Mouse (Mus musculus) heart, embryonic 14.5 days (tissue): ENCODE data around the gene 1500011B03Rik. TPM values are rescaled to one million over a fixed set of nuclear protein-coding genes. Genes with fewer than 3 reads are reported as not detected.

Experiments
- ATAC-seq: fragments of 200-750 bp; cut with Nextera tagmentation; 2 replicates; pipeline ENCODE4 v1.8.0; 2017; ENCODE audit warnings: low read depth, moderate TSS enrichment; ENCODE audit not compliant: insufficient number of reproducible peaks, insufficient read depth, low FRiP score
- H3K27ac ChIP-seq, 2 experiments: fragments of 200-500 bp in 1 of 2; fragments of 300-500 bp in 1 of 2; sonication (generic) in 1 of 2; replicated peaks in 1 of 2; 2 replicates each; pipeline ENCODE4 v1.5.1; 2012 to 2014; ENCODE audit warnings: low read depth in 2 of 2, low read length in 2 of 2, control low read depth in 1 of 2, mild to moderate bottlenecking in 1 of 2, mixed read lengths in 1 of 2; ENCODE audit not compliant: control insufficient read depth in 1 of 2, insufficient read depth in 1 of 2
- H3K27me3 ChIP-seq: fragments of 300-500 bp; sonication (generic); 2 replicates; pipeline ENCODE4 v1.6.1; 2014; ENCODE audit warnings: mild to moderate bottlenecking, low read length, control low read depth; ENCODE audit not compliant: control insufficient read depth, insufficient read depth
- H3K36me3 ChIP-seq: fragments of 300-500 bp; sonication (generic); 2 replicates; pipeline ENCODE4 v1.6.1; 2014; ENCODE audit warnings: mild to moderate bottlenecking, control low read depth, low read length, mixed read lengths; ENCODE audit not compliant: control insufficient read depth, insufficient read depth
- H3K4me1 ChIP-seq, 2 experiments: fragments of 200-500 bp in 1 of 2; fragments of 300-500 bp in 1 of 2; sonication (generic) in 1 of 2; 2 replicates each; pipeline ENCODE4 v1.6.1; 2012 to 2014; ENCODE audit warnings: low read length in 2 of 2, control low read depth in 1 of 2, mixed read lengths in 1 of 2; ENCODE audit not compliant: control insufficient read depth in 2 of 2, insufficient read depth in 2 of 2
- H3K4me2 ChIP-seq: fragments of 300-500 bp; sonication (generic); 2 replicates; pipeline ENCODE4 v1.6.1; 2014; ENCODE audit warnings: mild to moderate bottlenecking, low read length
- H3K4me3 ChIP-seq, 2 experiments: fragments of 200-500 bp in 1 of 2; fragments of 300-500 bp in 1 of 2; sonication (generic) in 1 of 2; 2 replicates each; pipeline ENCODE4 v1.5.1; 2012 to 2014; ENCODE audit warnings: low read length in 2 of 2, mild to moderate bottlenecking in 2 of 2, control low read depth in 1 of 2, low read depth in 1 of 2, moderate library complexity in 1 of 2; ENCODE audit not compliant: control insufficient read depth in 1 of 2, insufficient read depth in 1 of 2
- H3K9ac ChIP-seq: fragments of 300-500 bp; sonication (generic); 2 replicates; pipeline ENCODE4 v1.6.1; 2014; ENCODE audit warnings: mild to moderate bottlenecking, low read length
- H3K9me3 ChIP-seq: fragments of 300-500 bp; sonication (generic); 2 replicates; pipeline ENCODE4 v1.6.1; 2016; ENCODE audit warnings: low read length, control low read depth; ENCODE audit not compliant: control insufficient read depth
- WGBS: fragments of 180-500 bp; shearing (Covaris S2); extraction: QIAGEN DNeasy Blood & Tissue Kit; methylation state at CpG from one replicate; pipeline ENCODE4 v1.1.7; 2014; 5-methylcytosine and 5-hydroxymethylcytosine counted together
- polyA plus RNA-seq: library from polyadenylated mRNA; unstranded; fragments of >200 nt; fragmentation: Nextera tagmentation; extraction: Ambion mirVana; gene quantifications from 2 replicates; pipeline ENCODE4 v1.2.1, GENCODE M21; 2014

The 1500011B03Rik gene
- polyA plus RNA-seq, 1 experiment from 2014 or later = 58.7 TPM

DNA sequence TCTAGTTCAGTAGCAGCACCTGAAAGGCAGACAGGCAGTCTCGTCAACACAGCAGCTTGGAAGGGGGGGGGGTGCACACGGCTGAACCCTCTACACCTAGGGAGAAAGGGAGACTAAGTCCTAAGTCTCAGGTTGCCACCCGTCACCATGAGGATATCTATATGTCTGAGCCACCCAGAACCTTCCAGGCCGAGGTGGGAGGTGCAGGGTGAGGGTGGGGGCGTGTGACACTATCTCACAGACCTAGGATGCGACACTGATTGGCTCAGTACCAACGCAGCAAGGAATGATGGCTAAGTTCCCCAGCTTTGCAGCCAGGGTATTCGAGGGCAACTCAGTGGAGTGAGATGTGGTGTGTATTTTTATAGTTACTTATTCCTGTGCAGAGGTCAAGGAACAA lies 14.9 kb downstream of the 1500011B03Rik start:
- no peak overlapping the region for H3K9ac ChIP-seq
- H3K4me2 ChIP-seq = no peak overlapping the region
- no peak overlapping the region for H3K27ac ChIP-seq
- peaks cover 39% of the 10 kb centered on the region for H3K36me3 ChIP-seq
- H3K27me3 ChIP-seq = no peaks in the 10 kb centered on the region
- ATAC-seq = no peak
- H3K4me3 ChIP-seq = no peak overlapping the region
- WGBS = 79% methylated on average over 8 of the region's 8 CpGs
- peaks cover 18 to 27% of the 10 kb centered on the region in 2 experiments for H3K4me1 ChIP-seq
- H3K9me3 ChIP-seq = no peaks in the 10 kb centered on the region

DNA sequence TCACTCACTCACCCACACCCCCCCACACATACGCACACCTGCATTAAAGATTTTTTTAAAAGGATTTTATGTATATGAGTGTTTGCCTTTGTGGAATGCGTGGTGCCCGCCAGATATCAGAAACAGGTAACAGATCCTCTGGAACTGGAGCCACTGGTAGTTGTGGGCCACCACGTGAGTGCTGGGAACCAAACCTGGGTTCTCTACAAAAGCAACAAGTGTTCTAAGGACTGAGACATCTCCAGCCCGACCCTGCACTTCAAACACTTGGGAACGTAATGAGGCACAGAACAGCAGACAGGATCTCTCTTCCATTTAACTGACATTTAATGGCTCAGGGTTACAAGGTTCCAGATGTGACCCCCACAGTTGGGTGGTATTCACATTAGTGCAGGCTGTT lies 15.4 kb downstream of the 1500011B03Rik start:
- no peak overlapping the region for H3K4me3 ChIP-seq
- H3K4me2 ChIP-seq = peak overlapping the region; percentile 49; the same call in 1 of the 2 replicates
- H3K27ac ChIP-seq = peak overlapping the region; percentile 80 to 89

GRCm38 (mm10) chr5:114807468-114807867 lies 15.8 kb downstream of the 1500011B03Rik start:
- whole genome bisulfite sequencing = 13% methylated on average over 8 of the region's 8 CpGs
- Histone ChIP-seq H3K27ac (peak overlapping the region; percentile 80 to 89), H3K4me1 (peaks cover 18 to 27% of the 10 kb centered on the region in 2 experiments), H3K9ac (peak overlapping the region; percentile 54), H3K4me2 (peak overlapping the region; percentile 49), H3K4me3 (peak overlapping the region in 1 of 2 experiments; percentile 3; a peak in 1 of 4 replicates), H3K27me3 (no peaks in the 10 kb centered on the region), H3K36me3 (peaks cover 48% of the 10 kb centered on the region), H3K9me3 (no peaks in the 10 kb centered on the region)
- peak; percentile 70 for ATAC-seq

More for the DNA sequence above, 15.4 kb downstream of the 1500011B03Rik start:
- H3K9ac ChIP-seq = peak overlapping the region; percentile 21; the same call in 1 of the 2 replicates
- 61% methylated on average over 6 of the region's 6 CpGs for WGBS
- no peaks in the 10 kb centered on the region for H3K9me3 ChIP-seq
- H3K4me1 ChIP-seq = peaks cover 18 to 27% of the 10 kb centered on the region in 2 experiments
- H3K27me3 ChIP-seq = no peaks in the 10 kb centered on the region
- ATAC-seq = no peak
- peaks cover 44% of the 10 kb centered on the region for H3K36me3 ChIP-seq

GRCm38 (mm10) chr5:114807063-114807462 lies 16.2 kb downstream of the 1500011B03Rik start:
- Histone ChIP-seq H3K4me1 (peaks cover 18 to 27% of the 10 kb centered on the region in 2 experiments), H3K27ac (peak overlapping the region; percentile 80 to 89), H3K9ac (peak overlapping the region; percentile 54), H3K36me3 (peaks cover 52% of the 10 kb centered on the region), H3K9me3 (no peaks in the 10 kb centered on the region), H3K4me3 (peak overlapping the region in 1 of 2 experiments; percentile 3; a peak in 1 of 4 replicates), H3K27me3 (no peaks in the 10 kb centered on the region), H3K4me2 (peak overlapping the region; percentile 49)
- ATAC-seq = 0 out of 2 replicates have a peak, but pooled peaks have one; percentile 28
- 9% methylated on average over 9 of the region's 9 CpGs for WGBS

- 0 out of 2 replicates have a peak, but pooled peaks have one; percentile 3 for ATAC-seq
- no peak overlapping the region for H3K4me3 ChIP-seq
- 72% methylated on average over 8 of the region's 8 CpGs for WGBS
- peak overlapping the region; percentile 80 to 89 for H3K27ac ChIP-seq
- no peaks in the 10 kb centered on the region for H3K27me3 ChIP-seq
- peaks cover 56% of the 10 kb centered on the region for H3K36me3 ChIP-seq
- H3K4me2 ChIP-seq = peak overlapping the region; percentile 49; the same call in 1 of the 2 replicates
- H3K9ac ChIP-seq = peak overlapping the region; percentile 54
- H3K4me1 ChIP-seq = peaks cover 18 to 27% of the 10 kb centered on the region in 2 experiments
- H3K9me3 ChIP-seq = no peaks in the 10 kb centered on the region
Measured at GRCm38 (mm10) chr5:114806636-114807035, 16.6 kb downstream of the 1500011B03Rik start.

- Histone ChIP-seq H3K4me2 (peak overlapping the region; percentile 17), H3K36me3 (peaks cover 65% of the 10 kb centered on the region), H3K4me3 (no peak overlapping the region), H3K27ac (peak overlapping the region; percentile 80 to 89), H3K9ac (peak overlapping the region; percentile 40; the same call in 1 of the 2 replicates), H3K27me3 (no peaks in the 10 kb centered on the region), H3K9me3 (no peaks in the 10 kb centered on the region), H3K4me1 (peaks cover 18 to 27% of the 10 kb centered on the region in 2 experiments)
- ATAC-seq = no peak
- WGBS = 61% methylated on average over 15 of the region's 15 CpGs
Measured at GRCm38 (mm10) chr5:114805436-114806350, 17.6 kb downstream of the 1500011B03Rik start.

GRCm38 (mm10) chr5:114804958-114805357 lies 18.3 kb downstream of the 1500011B03Rik start:
- Histone ChIP-seq H3K4me3 (no peak overlapping the region), H3K4me1 (peaks cover 18 to 27% of the 10 kb centered on the region in 2 experiments), H3K27ac (no peak overlapping the region; a peak in 1 of 4 replicates), H3K9me3 (no peaks in the 10 kb centered on the region), H3K27me3 (no peaks in the 10 kb centered on the region), H3K9ac (0 out of 2 replicates have a peak overlapping the region, but pooled peaks have one; percentile 34), H3K36me3 (peaks cover 72% of the 10 kb centered on the region), H3K4me2 (peak overlapping the region; percentile 17; the same call in 1 of the 2 replicates)
- no peak for ATAC-seq
- 43% methylated on average over 3 of the region's 3 CpGs for WGBS
